Mouse (Mus musculus) testis, adult 2 months (tissue): Measurements from ENCODE around the gene Gm7271.

Source experiments
- CTCF ChIP-seq: fragments of 200-500 bp; IDR thresholded peaks from 2 replicates; pipeline ENCODE4 v1.5.1; 2012; ENCODE audit warnings: low read depth, mild to moderate bottlenecking, inconsistent platforms, low read length, moderate library complexity; ENCODE audit not compliant: control insufficient read depth, insufficient read depth, insufficient replicate concordance
- POLR2A ChIP-seq: fragments of 200-500 bp; IDR thresholded peaks from 2 replicates; pipeline ENCODE4 v1.6.1; 2012; ENCODE audit warnings: low read depth, mild to moderate bottlenecking, inconsistent platforms, low read length, moderate library complexity; ENCODE audit not compliant: control insufficient read depth

DNA sequence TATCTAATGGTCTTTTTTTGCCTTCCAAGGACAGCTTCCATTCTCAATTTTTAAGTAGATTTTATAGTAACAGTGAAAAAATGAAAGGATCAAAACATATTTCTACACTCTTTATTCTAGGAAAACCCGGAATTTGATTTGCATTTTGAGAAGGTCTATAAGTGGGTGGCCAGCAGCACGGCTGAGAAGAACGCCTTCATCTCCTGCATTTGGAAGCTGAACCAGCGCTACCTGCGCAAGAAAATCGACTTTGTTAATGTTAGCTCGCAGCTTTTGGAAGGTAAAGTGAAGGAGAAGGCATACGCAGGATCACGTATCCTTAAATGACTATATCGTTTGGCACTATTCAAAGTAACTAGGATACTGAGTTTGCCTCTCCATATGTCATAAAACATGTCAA lies 53.7 kb downstream of the Gm7271 start:
- no peak for TF ChIP-seq CTCF
- TF ChIP-seq POLR2A, result no peak
